Mouse (Mus musculus) megakaryocyte, adult 5-6 weeks (primary cell): Measurements from ENCODE around the gene Acr. TPM values are rescaled to one million over a fixed set of nuclear protein-coding genes. Genes with fewer than 3 reads are reported as not detected.

Experiments
- ATAC-seq: 2 replicates; pipeline ENCODE4 v1.8.0; 2016; ENCODE audit warnings: mild to moderate bottlenecking, inconsistent platforms; ENCODE audit not compliant: poor library complexity, severe bottlenecking
- total RNA-seq, 2 experiments: library from RNA; stranded (forward) in 1 of 2; stranded (reverse) in 1 of 2; fragments of 153-499, 151-499 nt in 1 of 2; fragments of 221-1000, 200-1000 nt in 1 of 2; gene quantifications; 2 replicates each; pipeline versions ENCODE4 v1.2.3 to v1.2.4; 2015 to 2017

Acr gene
- total RNA-seq, 2 experiments from 2014 or later, result not detected

DNA sequence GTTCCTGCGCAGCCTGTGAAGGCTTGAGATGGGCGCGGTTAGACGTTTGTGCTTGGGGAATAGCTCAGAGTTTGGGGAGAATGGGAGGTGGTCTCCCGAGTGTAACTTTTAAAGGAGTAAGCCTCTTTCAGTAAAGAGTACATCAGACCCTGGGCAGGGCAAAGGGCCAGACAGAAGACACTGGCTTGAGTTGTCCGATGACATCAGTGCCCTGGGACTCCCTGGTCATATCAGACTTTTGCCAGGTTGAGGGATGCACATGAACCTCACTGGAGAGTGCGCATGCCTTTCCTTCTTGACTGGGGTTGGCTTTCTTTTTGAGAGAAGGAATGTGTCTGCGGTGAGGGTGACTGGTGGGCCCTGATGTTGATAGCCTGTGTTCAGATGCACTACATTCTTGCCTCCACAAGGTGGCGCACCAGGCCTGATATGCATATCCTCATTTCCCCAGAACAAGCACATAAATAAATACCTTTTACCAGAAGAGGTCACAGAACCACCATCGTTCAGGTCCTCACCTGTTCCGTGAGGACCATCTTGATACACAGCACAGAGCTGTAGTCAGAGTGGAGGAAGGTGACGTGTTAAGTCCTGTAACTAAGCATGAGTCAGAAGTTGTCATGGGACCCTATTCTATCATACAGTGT is 54.3 kb downstream of the Acr start:
- no peak for ATAC-seq

GRCm38 (mm10) chr15:89622959-89623625 is 55.0 kb downstream of the Acr start:
- ATAC-seq, result no peak

DNA sequence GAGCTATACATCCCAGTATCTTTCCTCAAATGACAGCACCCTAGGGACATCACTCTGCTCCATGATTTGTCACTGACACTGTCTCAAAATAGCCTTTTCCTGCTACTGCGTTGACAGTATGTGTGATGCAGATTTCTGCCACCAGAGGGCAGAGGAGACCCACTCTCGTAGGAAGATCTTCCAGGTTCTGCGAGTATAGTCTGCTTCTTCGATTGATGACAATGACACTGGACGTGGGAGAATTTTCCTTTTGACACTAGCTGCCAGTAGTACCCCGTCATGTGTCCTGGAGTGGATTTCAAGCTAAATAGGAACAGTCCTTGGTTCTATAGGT is 55.5 kb downstream of the Acr start:
- peak; percentile 69; the same call in 1 of the 2 replicates for ATAC-seq

Other genes starting within 250 kb of the Acr start
- 0.16 TPM in 1 of 2 replicates, not detected in the other for gene Adm2, start 245.6 kb upstream of the Acr start, total RNA-seq (2015)
- gene Adm2, start 245.6 kb upstream of the Acr start, total RNA-seq (2017), result not detected in 2 replicates
- gene Miox, start 233.9 kb upstream of the Acr start, total RNA-seq (2015), result not detected in 2 replicates
- gene Miox, start 233.9 kb upstream of the Acr start, total RNA-seq (2017), result 0.99 and 1.0 TPM in 2 replicates
- 31.0 and 31.8 TPM in 2 replicates for gene Lmf2, start 212.7 kb upstream of the Acr start, total RNA-seq (2015)
- gene Lmf2, start 212.7 kb upstream of the Acr start, total RNA-seq (2017), result 28.7 and 31.6 TPM in 2 replicates
- gene Ncaph2, start 212.6 kb upstream of the Acr start, total RNA-seq (2015), result 89.5 and 98.1 TPM in 2 replicates
- gene Ncaph2, start 212.6 kb upstream of the Acr start, total RNA-seq (2017), result 86.6 and 92.0 TPM in 2 replicates
- 7.3 and 10.4 TPM in 2 replicates for gene Sco2, start 194.5 kb upstream of the Acr start, total RNA-seq (2015)
- 3.4 and 5.7 TPM in 2 replicates for gene Sco2, start 194.5 kb upstream of the Acr start, total RNA-seq (2017)
- not detected in 2 replicates for gene Tymp, start 191.3 kb upstream of the Acr start, total RNA-seq (2015)
- 0.07 and 0.12 TPM in 2 replicates for gene Tymp, start 191.3 kb upstream of the Acr start, total RNA-seq (2017)
- not detected in 2 replicates for gene Odf3b, start 189.0 kb upstream of the Acr start, total RNA-seq (2015)
- gene Odf3b, start 189.0 kb upstream of the Acr start, total RNA-seq (2017), result not detected in 2 replicates
- gene Klhdc7b, start 183.4 kb upstream of the Acr start, total RNA-seq (2015), result not detected in 2 replicates
- not detected in 2 replicates for gene Klhdc7b, start 183.4 kb upstream of the Acr start, total RNA-seq (2017)
- not detected in 2 replicates for gene Syce3, start 157.8 kb upstream of the Acr start, total RNA-seq (2015)
- not detected in 2 replicates for gene Syce3, start 157.8 kb upstream of the Acr start, total RNA-seq (2017)
- 0.82 and 1.3 TPM in 2 replicates for gene Cpt1b, start 142.5 kb upstream of the Acr start, total RNA-seq (2015)
- 0.61 and 0.88 TPM in 2 replicates for gene Cpt1b, start 142.5 kb upstream of the Acr start, total RNA-seq (2017)
- gene C730034F03Rik, start 138.7 kb upstream of the Acr start, total RNA-seq (2015), result 1.8 and 2.1 TPM in 2 replicates
- 7.6 and 9.2 TPM in 2 replicates for gene C730034F03Rik, start 138.7 kb upstream of the Acr start, total RNA-seq (2017)
- not detected in 2 replicates for gene Gm44502, start 138.6 kb upstream of the Acr start, total RNA-seq (2015)
- 0.26 and 0.45 TPM in 2 replicates for gene Gm44502, start 138.6 kb upstream of the Acr start, total RNA-seq (2017)
- gene Chkb, start 138.4 kb upstream of the Acr start, total RNA-seq (2015), result 68.2 and 74.9 TPM in 2 replicates
- gene Chkb, start 138.4 kb upstream of the Acr start, total RNA-seq (2017), result 28.6 and 29.3 TPM in 2 replicates
- not detected in 2 replicates for gene Mapk8ip2, start 114.4 kb upstream of the Acr start, total RNA-seq (2015)
- not detected in 2 replicates for gene Mapk8ip2, start 114.4 kb upstream of the Acr start, total RNA-seq (2017)
- gene Arsa, start 90.9 kb upstream of the Acr start, total RNA-seq (2015), result 9.2 and 10.1 TPM in 2 replicates
- 11.1 and 14.1 TPM in 2 replicates for gene Arsa, start 90.9 kb upstream of the Acr start, total RNA-seq (2017)
- gene Shank3, start 68.7 kb upstream of the Acr start, total RNA-seq (2015), result 0.09 and 0.11 TPM in 2 replicates
- gene Shank3, start 68.7 kb upstream of the Acr start, total RNA-seq (2017), result not detected in 2 replicates
- 2.7 and 5.0 TPM in 2 replicates for gene Rabl2, start 23.6 kb downstream of the Acr start, total RNA-seq (2015)
- gene Rabl2, start 23.6 kb downstream of the Acr start, total RNA-seq (2017), result 1.1 and 1.6 TPM in 2 replicates